Mouse (Mus musculus) olfactory bulb, adult 2 months (tissue): ENCODE data around the gene Ctps2.

ENCODE experiments used
- CTCF ChIP-seq: fragments of 200-500 bp; IDR thresholded peaks from 2 replicates; pipeline ENCODE4 v1.5.1; 2012; ENCODE audit warnings: low read depth, mild to moderate bottlenecking, low read length, moderate library complexity; ENCODE audit not compliant: insufficient read depth
- POLR2A ChIP-seq: fragments of 200-500 bp; IDR thresholded peaks from 2 replicates; pipeline ENCODE4 v1.6.1; 2012; ENCODE audit warnings: mild to moderate bottlenecking, low read depth, low read length, moderate library complexity; ENCODE audit not compliant: insufficient read depth

DNA sequence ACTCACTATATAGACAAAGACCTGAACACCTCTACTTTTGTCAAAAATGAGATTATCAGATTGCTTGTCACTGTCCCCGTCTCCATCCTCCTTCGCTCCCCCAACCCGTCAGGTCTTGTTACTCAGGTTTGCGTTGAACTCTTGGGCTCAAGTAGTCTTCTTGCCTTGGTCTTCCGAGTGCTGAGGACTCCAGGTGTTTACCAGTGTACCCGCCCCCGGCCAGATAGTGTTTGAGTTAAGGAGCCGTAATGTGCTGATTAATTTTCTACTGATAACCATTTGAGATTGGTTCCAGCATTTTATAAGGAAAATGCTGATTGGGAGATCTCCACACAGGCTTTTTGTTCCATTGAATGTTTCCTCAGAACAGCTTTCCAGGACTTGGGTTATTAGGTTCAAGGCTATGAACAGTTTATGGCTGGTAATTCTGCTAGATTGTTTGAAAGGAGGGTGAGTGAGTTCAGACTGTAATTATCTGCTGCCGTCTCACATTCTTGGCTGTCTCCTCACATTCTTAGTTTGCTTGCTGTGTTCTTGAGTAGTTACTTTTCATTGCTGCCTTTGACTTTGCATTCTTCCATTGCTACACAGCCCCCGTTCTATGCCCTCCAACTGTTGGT, 85.9 kb downstream of the Ctps2 start:
- TF ChIP-seq CTCF: no peak
- no peak for TF ChIP-seq POLR2A
